Mouse (Mus musculus) forebrain, embryonic 16.5 days (tissue): ENCODE measurements around the gene Yy1. TPM values are rescaled to one million over a fixed set of nuclear protein-coding genes. Genes with fewer than 3 reads are reported as not detected.

ENCODE experiments used
- ATAC-seq: fragments of 200-750 bp; cut with Nextera tagmentation; 2 replicates; pipeline ENCODE4 v1.8.0; 2017; ENCODE audit warnings: mild to moderate bottlenecking, moderate library complexity
- H3K27ac ChIP-seq: fragments of 300-500 bp; sonication (generic); 2 replicates; pipeline ENCODE4 v1.5.1; 2014; ENCODE audit warnings: low read length, control low read depth
- H3K27me3 ChIP-seq: fragments of 300-500 bp; sonication (generic); replicated peaks from 2 replicates; pipeline ENCODE4 v1.6.1; 2014; ENCODE audit warnings: low read length; ENCODE audit not compliant: control insufficient read depth, insufficient read depth
- H3K36me3 ChIP-seq: fragments of 300-500 bp; sonication (generic); 2 replicates; pipeline ENCODE4 v1.6.1; 2014; ENCODE audit not compliant: control insufficient read depth, insufficient read depth
- H3K4me1 ChIP-seq: fragments of 300-500 bp; sonication (generic); replicated peaks from 2 replicates; pipeline ENCODE4 v1.6.1; 2014; ENCODE audit warnings: low read length; ENCODE audit not compliant: control insufficient read depth, insufficient read depth
- H3K4me2 ChIP-seq: fragments of 300-500 bp; sonication (generic); 2 replicates; pipeline ENCODE4 v1.6.1; 2014; ENCODE audit warnings: mild to moderate bottlenecking, low read length, control low read depth
- H3K4me3 ChIP-seq: fragments of 300-500 bp; sonication (generic); replicated peaks from 2 replicates; pipeline ENCODE4 v1.5.1; 2014; ENCODE audit warnings: mild to moderate bottlenecking, low read length, control low read depth
- H3K9ac ChIP-seq: fragments of 300-500 bp; sonication (generic); replicated peaks from 2 replicates; pipeline ENCODE4 v1.6.1; 2014; ENCODE audit warnings: low read depth, low read length, control low read depth
- H3K9me3 ChIP-seq: fragments of 300-500 bp; sonication (generic); 2 replicates; pipeline ENCODE4 v1.6.1; 2016; ENCODE audit warnings: low read length; ENCODE audit not compliant: control insufficient read depth
- WGBS: fragments of 180-500 bp; shearing (Covaris S2); extraction: QIAGEN DNeasy Blood & Tissue Kit; methylation state at CpG from one replicate; pipeline ENCODE4 v1.1.7; 2014; 5-methylcytosine and 5-hydroxymethylcytosine counted together
- microRNA counts: library from miRNA; unstranded; fragments of <30 nt; microRNA quantifications from one replicate; lab custom pipeline; 2016
- microRNA-seq: library from miRNA; unstranded; fragments of <30 nt; microRNA quantifications from one replicate; pipeline ENCODE4, GENCODE M21; 2017
- polyA plus RNA-seq: library from polyadenylated mRNA; unstranded; fragments of >200 nt; fragmentation: Nextera tagmentation; extraction: Ambion mirVana; gene quantifications from 2 replicates; pipeline ENCODE4 v1.2.1, GENCODE M21; 2015

Yy1 gene
- polyA plus RNA-seq, 1 experiment from 2014 or later, result 14.0 TPM

DNA sequence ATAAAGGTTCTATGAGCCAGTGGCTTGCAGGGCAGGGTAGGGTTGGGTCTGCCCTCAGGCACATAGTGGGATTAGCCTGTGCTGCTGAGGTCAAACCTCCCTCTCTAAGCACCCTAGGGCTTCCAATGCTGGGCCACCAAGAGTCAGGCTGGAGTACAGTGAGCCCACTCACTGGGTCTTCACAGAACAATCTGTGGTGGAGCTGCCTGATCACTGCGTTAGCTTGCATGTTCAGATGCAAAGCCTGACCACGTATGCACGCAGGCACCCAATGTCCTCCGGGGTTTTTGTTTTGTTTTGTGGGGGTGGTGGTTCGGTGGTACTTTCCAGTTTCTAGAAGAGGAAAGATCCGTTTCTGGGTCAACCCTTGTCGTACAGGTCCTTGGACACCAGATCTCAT lies 64.3 kb downstream of the Yy1 start:
- Histone ChIP-seq H3K4me1 (no peaks in the 10 kb centered on the region), H3K9ac (no peak overlapping the region), H3K27me3 (no peaks in the 10 kb centered on the region), H3K9me3 (no peaks in the 10 kb centered on the region), H3K27ac (no peak overlapping the region), H3K4me3 (no peak overlapping the region), H3K36me3 (peaks cover 4% of the 10 kb centered on the region; the same call in 1 of the 2 replicates), H3K4me2 (no peak overlapping the region)
- ATAC-seq, result no peak
- 86% methylated on average over 7 of the region's 7 CpGs for WGBS

DNA sequence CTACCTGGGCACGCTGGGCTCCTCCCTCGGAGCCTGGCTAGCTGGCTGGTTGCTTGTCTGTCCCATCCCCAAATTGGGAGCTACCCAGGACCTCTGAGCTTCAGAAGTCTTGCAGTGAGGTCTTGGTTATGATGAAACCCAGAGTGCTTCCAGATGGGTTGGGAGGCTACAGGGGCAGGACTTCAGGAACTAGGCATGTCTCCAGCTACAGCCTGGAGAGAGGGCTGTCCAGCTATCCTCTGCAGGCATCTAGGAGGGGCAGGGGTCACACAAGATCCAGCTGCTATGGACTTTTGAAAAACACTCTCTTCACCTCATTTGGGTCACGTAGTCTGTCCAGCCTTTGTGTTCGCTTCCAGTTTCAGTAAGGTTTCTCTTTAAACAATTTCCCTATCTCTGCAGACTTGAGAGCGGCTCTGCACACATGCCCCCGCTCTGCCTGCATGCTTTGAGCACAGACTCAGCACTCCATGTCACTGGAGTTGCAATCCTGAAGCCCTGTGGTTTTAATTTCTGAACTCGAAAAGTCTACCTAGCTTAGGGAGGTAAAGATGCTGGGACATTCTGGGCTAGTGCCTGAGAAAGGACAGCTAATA lies 64.9 kb downstream of the Yy1 start:
- 89% methylated on average over 7 of the region's 7 CpGs for WGBS
- Histone ChIP-seq H3K4me2 (no peak overlapping the region), H3K4me1 (no peaks in the 10 kb centered on the region), H3K27me3 (no peaks in the 10 kb centered on the region), H3K36me3 (peaks cover 4% of the 10 kb centered on the region; the same call in 1 of the 2 replicates), H3K27ac (no peak overlapping the region), H3K9ac (no peak overlapping the region), H3K4me3 (no peak overlapping the region), H3K9me3 (no peaks in the 10 kb centered on the region)
- ATAC-seq, result no peak

DNA sequence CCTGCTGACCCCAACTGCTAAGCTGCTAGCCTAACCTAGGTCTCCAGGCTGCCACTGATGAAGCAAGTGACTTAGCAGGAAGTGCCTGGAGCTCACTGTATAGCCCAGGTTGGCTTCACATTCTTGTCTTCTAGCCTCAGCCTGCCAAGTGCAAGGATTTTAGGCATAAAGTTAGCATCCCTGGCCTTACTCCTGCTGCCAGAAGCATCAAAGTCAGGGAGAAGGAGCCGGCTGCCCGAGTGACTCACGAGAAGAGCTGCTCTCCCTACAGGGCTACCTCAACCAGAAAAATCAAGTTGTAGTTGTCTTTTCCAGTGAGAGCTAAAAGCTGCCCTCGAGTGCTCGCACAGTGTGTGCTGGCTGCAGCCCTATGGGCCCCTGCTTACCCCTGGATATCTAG lies 65.7 kb downstream of the Yy1 start:
- Histone ChIP-seq H3K27ac (no peak overlapping the region), H3K9me3 (no peaks in the 10 kb centered on the region), H3K4me3 (no peak overlapping the region), H3K27me3 (no peaks in the 10 kb centered on the region), H3K9ac (no peak overlapping the region), H3K4me2 (no peak overlapping the region), H3K4me1 (no peaks in the 10 kb centered on the region), H3K36me3 (peaks cover 5% of the 10 kb centered on the region)
- no peak for ATAC-seq
- 86% methylated on average over 5 of the region's 5 CpGs for WGBS

GRCm38 (mm10) chr12:108865007-108865494 lies 72.3 kb downstream of the Yy1 start:
- Histone ChIP-seq H3K9ac (no peak overlapping the region), H3K27me3 (no peaks in the 10 kb centered on the region), H3K4me1 (no peaks in the 10 kb centered on the region), H3K4me3 (no peak overlapping the region), H3K36me3 (peaks cover 42% of the 10 kb centered on the region), H3K9me3 (no peaks in the 10 kb centered on the region), H3K4me2 (no peak overlapping the region), H3K27ac (no peak overlapping the region)
- ATAC-seq, result no peak
- WGBS, result 89% methylated on average over 6 of the region's 6 CpGs

DNA sequence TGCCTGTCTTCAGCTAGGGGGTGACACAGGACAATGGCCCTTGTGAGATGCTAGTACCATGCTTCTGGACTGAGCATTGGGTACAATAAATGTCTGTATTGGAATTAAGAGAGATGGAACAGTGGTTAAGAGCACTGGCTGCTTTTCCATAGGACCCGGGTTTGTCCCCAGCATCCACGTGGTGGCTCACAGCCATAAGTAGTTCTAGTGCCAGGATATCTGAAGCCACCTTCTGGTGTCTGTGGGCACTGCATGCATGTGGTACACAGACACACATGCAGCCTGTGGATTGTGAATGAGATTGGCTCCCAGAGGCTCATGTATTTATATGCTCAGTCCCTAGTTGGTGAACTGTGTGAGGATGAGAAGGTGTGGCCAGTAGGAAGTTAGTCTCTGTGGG lies 76.8 kb downstream of the Yy1 start:
- no peak overlapping the region for H3K27ac ChIP-seq

More for the DNA sequence above, 76.8 kb downstream of the Yy1 start:
- no peaks in the 10 kb centered on the region for H3K9me3 ChIP-seq
- H3K36me3 ChIP-seq, result peaks cover 37% of the 10 kb centered on the region
- WGBS, result 69% methylated on average over 2 of the region's 2 CpGs
- H3K4me1 ChIP-seq, result no peaks in the 10 kb centered on the region
- H3K4me2 ChIP-seq, result no peak overlapping the region
- ATAC-seq, result no peak
- H3K27me3 ChIP-seq, result no peaks in the 10 kb centered on the region
- H3K4me3 ChIP-seq, result no peak overlapping the region
- H3K9ac ChIP-seq, result no peak overlapping the region

MicroRNAs within 50 kb of the gene (microRNA counts, 519-probe panel; counts per million panel counts)
- microRNA mmu-miR-345-3p (lab: Ali Mortazavi, UCI) (not detected), microRNA mmu-miR-345-5p (lab: Ali Mortazavi, UCI) (2,731 counts per million, percentile 69 among the panel's probes with 10 or more counts)

Small RNAs within 50 kb of the gene (microRNA-seq; reads per million reads assigned to microRNA genes)
- gene Mir345, result 117 reads per million, percentile 56 among the genes with 10 or more reads in this experiment

Other genes starting within 250 kb of the Yy1 start
- gene Evl, start 238.3 kb upstream of the Yy1 start, polyA plus RNA-seq, result 196 and 218 TPM in 2 replicates
- gene Degs2, start 90.7 kb upstream of the Yy1 start, polyA plus RNA-seq, result 1.6 and 2.6 TPM in 2 replicates
- gene Slc25a29, start 42.9 kb downstream of the Yy1 start, polyA plus RNA-seq, result 27.6 and 28.6 TPM in 2 replicates
- gene Slc25a47, start 43.1 kb downstream of the Yy1 start, polyA plus RNA-seq, result 13.5 and 19.1 TPM in 2 replicates
- 8.6 and 9.1 TPM in 2 replicates for gene Wdr25, start 100.7 kb downstream of the Yy1 start, polyA plus RNA-seq
- gene Wars, start 101.2 kb downstream of the Yy1 start, polyA plus RNA-seq, result 113 and 114 TPM in 2 replicates